ENCODE assay signal across 30 mouse cellular contexts in the genomic region with DNA sequence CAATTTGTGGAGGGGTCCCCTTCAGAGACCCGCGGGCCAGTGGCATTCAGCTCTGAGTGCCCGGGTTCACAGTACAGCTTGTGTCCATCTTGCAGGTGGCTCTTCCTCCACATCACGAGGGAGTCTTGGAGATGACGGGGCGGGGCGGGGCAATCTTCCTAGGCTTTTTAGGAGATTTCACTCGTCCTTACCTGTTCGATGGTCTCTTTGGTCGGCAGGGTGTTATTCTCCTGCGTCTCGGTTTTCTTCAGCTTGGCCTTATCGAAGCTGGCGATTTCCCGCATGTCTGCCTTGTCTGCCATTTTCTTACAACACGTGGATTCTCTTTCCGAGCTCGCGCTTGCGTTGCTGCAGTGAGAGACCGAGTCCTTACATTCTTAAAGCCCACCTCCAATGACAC. TPM values are rescaled to one million over a fixed set of nuclear protein-coding genes. Genes with fewer than 3 reads are reported as not detected.
DNase-seq lines count a peak whose midpoint lies in the region; TF ChIP-seq lines count a peak whose summit lies in the region.
"Had no signal": no experiment of that assay in that cellular context is flagged by ENCODE, and none has a peak within 500 bp of the region (broad histone marks: within the 10 kb centered on the region; RNA-seq: fewer than 3 reads in every experiment).

No protein-coding gene starts in this region.

- TF ChIP-seq POLR2A in testis, adult 2 months (IDR thresholded peaks at IDR 0.05; ENCODE audit: control insufficient read depth, low read depth, low read length) = 0 out of 2 replicates have a peak, but pooled peaks have one; percentile 47

- peak overlapping the region; percentile 98 for H3K27ac ChIP-seq in testis, adult 2 months (ENCODE audit: control insufficient read depth, insufficient read depth, low read depth, low read length)
- H3K27ac ChIP-seq: embryonic facial prominence, embryonic 13.5 days; embryonic facial prominence, embryonic 15.5 days; forebrain, embryonic 10.5 days; forebrain, embryonic 12.5 days had no signal

- peak; percentile 40 for DNase-seq in cerebellum, adult 9-10 months
- no peak for DNase-seq in cerebellum, adult 8-10 months
- DNase-seq in heart, adult 11 months = peak; percentile 92
- no peak for DNase-seq in heart, adult 8-10 months (ENCODE audit: low spot score)
- DNase-seq in testis, postnatal 10 days (ENCODE audit: low spot score) = no peak
- no peak for DNase-seq in gastrocnemius, postnatal 4 days (ENCODE audit: low spot score in 2 of 2)
- DNase-seq: adrenal gland, adult 2 months; adrenal gland, postnatal 10 days; adrenal gland, postnatal 25 days; B cell, adult 2 months; cerebellum, adult 11 months; cerebellum, adult 18-20 months; cerebellum, postnatal 10 days; cerebellum, postnatal 25 days; embryo, embryonic 11 days had no signal

- TF ChIP-seq CTCF in testis, adult 2 months (IDR thresholded peaks at IDR 0.05; ENCODE audit: control insufficient read depth, insufficient read depth, insufficient replicate concordance, low read depth, low read length) = no peak

- peak overlapping the region; percentile 87 for H3K4me3 ChIP-seq in testis, adult 2 months (ENCODE audit: control insufficient read depth, low read depth, low read length)
- H3K4me3 ChIP-seq: embryonic facial prominence, embryonic 13.5 days; embryonic facial prominence, embryonic 15.5 days; erythroblast, embryonic 14.5 days; forebrain, embryonic 10.5 days; forebrain, embryonic 12.5 days had no signal

- no peaks in the 10 kb centered on the region for H3K36me3 ChIP-seq in testis, adult 2 months (ENCODE audit: control insufficient read depth, insufficient read depth, low read length)
- H3K36me3 ChIP-seq: embryonic facial prominence, embryonic 13.5 days; embryonic facial prominence, embryonic 15.5 days; forebrain, embryonic 10.5 days; forebrain, embryonic 12.5 days; G1E had no signal

- no peaks in the 10 kb centered on the region for H3K27me3 ChIP-seq in testis, adult 2 months (ENCODE audit: control insufficient read depth, insufficient read depth, low read length)
- H3K27me3 ChIP-seq: embryonic facial prominence, embryonic 13.5 days; embryonic facial prominence, embryonic 15.5 days; forebrain, embryonic 12.5 days had no signal

- peaks cover 39% of the 10 kb centered on the region for H3K4me1 ChIP-seq in testis, adult 2 months (ENCODE audit: control insufficient read depth, insufficient read depth, low read length)

RNA-seq across cellular contexts. Expression of a gene that starts 28.9 kb away (rescaled TPM):
- under 1 TPM in 2 of 4 experiments, not detected in 2; 0.09 to 0.19 TPM for total RNA-seq in heart, adult 8-10 months (2022)
- polyA plus RNA-seq in testis, adult 2 months (2012; rRNA removed) = 0.10 TPM in 1 of 2 replicates, not detected in the other
- total RNA-seq in gastrocnemius, postnatal 4 days (2021) = under 1 TPM; 0.69 to 0.86 TPM
- total RNA-seq: adrenal gland, postnatal 25 days; CH12.LX; common myeloid progenitor, adult 5-6 weeks had no signal
- polyA plus RNA-seq: adrenal gland, adult 2 months; brain, embryonic 14.5 days; CD4-positive, CD25-positive, alpha-beta regulatory T cell, adult 4 months; embryonic facial prominence, embryonic 11.5 days; embryonic facial prominence, embryonic 13.5 days; erythroblast, embryonic 14.5 days; forebrain, embryonic 10.5 days; forebrain, embryonic 12.5 days; forebrain, embryonic 14.5 days; forebrain, embryonic 16.5 days; G1E; Patski had no signal

RNA-seq across cellular contexts. Expression of a gene that starts 41.0 kb away (rescaled TPM):
- total RNA-seq in heart, adult 8-10 months (2022) = under 1 TPM in 1 of 4 experiments, not detected in 3; 0.19 TPM
- 0.07 and 0.14 TPM in 2 replicates for polyA plus RNA-seq in testis, adult 2 months (2012; rRNA removed)
- not detected for total RNA-seq in gastrocnemius, postnatal 4 days (2021)
- total RNA-seq: CH12.LX; common myeloid progenitor, adult 5-6 weeks had no signal
- polyA plus RNA-seq: embryonic facial prominence, embryonic 11.5 days; embryonic facial prominence, embryonic 13.5 days; erythroblast, embryonic 14.5 days; forebrain, embryonic 10.5 days; forebrain, embryonic 12.5 days; forebrain, embryonic 14.5 days; G1E had no signal

Comparison
In these comparisons a context has a peak if more than half of its experiments do, and no peak if none do; other contexts are left out.
1. DNase-seq: peak in cerebellum, adult 9-10 months (single experiment) and heart, adult 11 months (single experiment); none in cerebellum, adult 8-10 months (single experiment), heart, adult 8-10 months (single experiment), testis, postnatal 10 days (single experiment) and gastrocnemius, postnatal 4 days (0 of 2).